Mouse (Mus musculus): ENCODE data around the gene Rnf220. TPM values are rescaled to one million over a fixed set of nuclear protein-coding genes. Genes with fewer than 3 reads are reported as not detected.
A peak's percentile ranks its signal among the peaks of the same experiment; 100 is the strongest.

Rnf220 gene
- polyA plus RNA-seq, 1 experiment, result 84.5 TPM

DNA sequence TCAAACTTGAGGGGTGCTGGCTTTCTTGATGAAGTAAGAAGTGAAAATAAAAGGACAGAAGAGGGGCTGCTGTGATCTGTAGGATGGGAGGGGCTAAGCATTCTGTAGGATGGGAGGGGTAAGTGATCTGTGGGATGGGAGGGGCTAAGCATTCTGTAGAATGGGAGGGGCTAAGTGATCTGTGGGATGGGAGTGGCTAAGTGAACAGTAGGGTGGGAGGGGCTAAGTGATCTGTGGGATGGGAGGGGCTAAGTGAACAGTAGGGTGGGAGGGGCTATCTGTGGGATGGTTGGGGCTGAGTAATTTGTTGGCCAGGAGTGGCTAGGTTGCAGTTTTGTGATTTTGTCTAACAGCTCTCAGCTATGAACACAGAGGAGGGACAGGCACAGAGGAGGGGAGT lies 157.1 kb downstream of the Rnf220 start:
- no peak for TF ChIP-seq CTCF (IDR thresholded peaks at IDR 0.05; ENCODE audit: low read depth, low read length)
- no peak for TF ChIP-seq POLR2A (IDR thresholded peaks at IDR 0.05; ENCODE audit: borderline replicate concordance, low read depth, low read length)
- no peak overlapping the region for H3K27ac ChIP-seq (ENCODE audit: insufficient read depth, low read depth, low read length)
- H3K4me1 ChIP-seq (ENCODE audit: control insufficient read depth, insufficient read depth, low read length), result no peaks in the 10 kb centered on the region
- no peak overlapping the region for H3K4me3 ChIP-seq (ENCODE audit: insufficient read depth, low read length)

DNA sequence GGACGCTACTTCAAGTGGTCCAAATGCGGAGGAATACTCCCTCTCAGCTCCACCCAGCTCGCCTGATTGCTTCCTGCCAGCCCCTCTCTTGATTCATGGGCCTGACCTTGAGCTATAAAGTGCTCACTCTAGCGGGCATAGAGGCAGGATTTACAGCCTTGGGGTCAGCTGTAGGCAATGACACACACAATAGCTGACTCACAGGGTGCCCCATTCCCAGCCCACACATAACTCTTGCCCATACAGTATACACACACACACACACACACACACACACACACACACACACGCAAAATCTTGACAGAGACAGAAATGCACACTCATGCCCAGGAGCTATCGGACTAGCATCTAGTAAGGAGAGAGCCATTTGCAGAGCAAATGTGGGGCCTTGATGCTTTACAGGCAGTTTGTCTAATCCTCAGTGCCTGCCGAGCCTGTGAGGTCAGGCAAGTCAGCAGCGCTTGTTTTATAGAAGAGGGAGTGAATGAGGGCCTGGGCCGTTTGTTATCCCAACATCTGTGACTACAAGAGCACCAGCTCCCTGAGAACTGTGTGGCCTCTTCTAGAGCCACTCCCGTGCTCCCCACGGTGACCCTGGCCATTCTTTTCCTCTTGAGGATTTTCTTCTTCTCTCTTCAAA lies 165.9 kb downstream of the Rnf220 start:
- no peak for TF ChIP-seq CTCF (IDR thresholded peaks at IDR 0.05; ENCODE audit: low read depth, low read length)
- TF ChIP-seq POLR2A (IDR thresholded peaks at IDR 0.05; ENCODE audit: borderline replicate concordance, low read depth, low read length), result no peak
- Histone ChIP-seq H3K4me1 (ENCODE audit: control insufficient read depth, insufficient read depth, low read length) (no peaks in the 10 kb centered on the region), H3K27ac (ENCODE audit: insufficient read depth, low read depth, low read length) (no peak overlapping the region), H3K4me3 (ENCODE audit: insufficient read depth, low read length) (no peak overlapping the region)

- TF ChIP-seq POLR2A (IDR thresholded peaks at IDR 0.05; ENCODE audit: borderline replicate concordance, low read depth, low read length), result no peak
- no peak for TF ChIP-seq CTCF (IDR thresholded peaks at IDR 0.05; ENCODE audit: low read depth, low read length)
- Histone ChIP-seq H3K27ac (ENCODE audit: insufficient read depth, low read depth, low read length) (no peak overlapping the region), H3K4me3 (ENCODE audit: insufficient read depth, low read length) (no peak overlapping the region), H3K4me1 (ENCODE audit: control insufficient read depth, insufficient read depth, low read length) (no peaks in the 10 kb centered on the region)
Measured at GRCm38 (mm10) chr4:117330132-117330531, 166.7 kb downstream of the Rnf220 start.

- H3K4me1 ChIP-seq (ENCODE audit: control insufficient read depth, insufficient read depth, low read length), result no peaks in the 10 kb centered on the region
- H3K27ac ChIP-seq (ENCODE audit: insufficient read depth, low read depth, low read length), result no peak overlapping the region
- no peak overlapping the region for H3K4me3 ChIP-seq (ENCODE audit: insufficient read depth, low read length)
- TF ChIP-seq POLR2A (IDR thresholded peaks at IDR 0.05; ENCODE audit: borderline replicate concordance, low read depth, low read length), result no peak
- no peak for TF ChIP-seq CTCF (IDR thresholded peaks at IDR 0.05; ENCODE audit: low read depth, low read length)
Measured at GRCm38 (mm10) chr4:117326915-117327314, 169.9 kb downstream of the Rnf220 start.

- Histone ChIP-seq H3K27ac (ENCODE audit: insufficient read depth, low read depth, low read length) (no peak overlapping the region), H3K4me1 (ENCODE audit: control insufficient read depth, insufficient read depth, low read length) (no peaks in the 10 kb centered on the region), H3K4me3 (ENCODE audit: insufficient read depth, low read length) (no peak overlapping the region)
- TF ChIP-seq CTCF (IDR thresholded peaks at IDR 0.05; ENCODE audit: low read depth, low read length), result no peak
- no peak for TF ChIP-seq POLR2A (IDR thresholded peaks at IDR 0.05; ENCODE audit: borderline replicate concordance, low read depth, low read length)
Measured at GRCm38 (mm10) chr4:117325076-117325475, 171.8 kb downstream of the Rnf220 start.

DNA sequence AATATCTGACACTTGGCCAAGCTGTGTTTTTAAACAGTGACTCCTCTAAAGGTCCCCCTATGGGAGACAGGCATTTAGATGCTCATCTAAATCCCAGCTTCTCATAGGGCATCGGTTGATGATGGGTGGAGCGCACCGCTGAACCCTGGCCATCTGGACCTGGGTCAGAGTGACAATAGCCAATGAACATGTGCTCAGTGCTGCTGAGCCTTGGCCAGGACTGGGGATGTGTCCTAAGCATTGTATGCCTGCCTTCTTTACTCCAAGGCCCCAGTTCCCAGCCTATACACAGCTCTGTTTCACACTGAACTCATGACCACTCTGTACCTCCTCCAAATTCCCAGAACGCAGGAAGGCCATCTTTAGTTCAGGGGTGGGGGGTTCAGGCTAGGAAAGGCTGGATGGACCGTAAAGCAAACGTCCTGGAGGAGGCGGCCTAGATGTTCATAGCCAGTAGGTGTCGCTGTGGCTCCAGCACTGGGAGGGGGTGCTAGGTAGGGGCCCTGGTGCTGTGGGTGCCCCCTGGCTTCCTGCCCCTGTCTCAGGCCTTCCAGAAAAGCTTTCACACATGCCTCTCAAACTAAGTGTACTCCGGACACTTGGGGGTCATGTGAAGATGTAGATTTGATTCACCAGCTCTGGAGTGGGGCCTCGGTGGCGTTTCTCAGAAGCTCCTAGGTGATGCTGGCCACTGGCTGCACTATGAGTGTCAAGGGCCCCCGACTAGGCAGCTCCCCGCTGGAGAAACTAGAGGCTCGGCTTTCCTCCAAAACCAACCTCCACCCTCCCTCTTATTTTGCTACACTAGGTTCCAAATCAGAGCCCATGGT lies 173.1 kb downstream of the Rnf220 start:
- no peak overlapping the region for H3K27ac ChIP-seq (ENCODE audit: insufficient read depth, low read depth, low read length)
- TF ChIP-seq POLR2A (IDR thresholded peaks at IDR 0.05; ENCODE audit: borderline replicate concordance, low read depth, low read length) (no peak), CTCF (IDR thresholded peaks at IDR 0.05; ENCODE audit: low read depth, low read length) (peak; percentile 58)
- no peaks in the 10 kb centered on the region for H3K4me1 ChIP-seq (ENCODE audit: control insufficient read depth, insufficient read depth, low read length)
- H3K4me3 ChIP-seq (ENCODE audit: insufficient read depth, low read length), result no peak overlapping the region

GRCm38 (mm10) chr4:117321011-117321410 lies 175.8 kb downstream of the Rnf220 start:
- H3K4me3 ChIP-seq (ENCODE audit: insufficient read depth, low read length), result no peak overlapping the region
- TF ChIP-seq POLR2A (IDR thresholded peaks at IDR 0.05; ENCODE audit: borderline replicate concordance, low read depth, low read length), result no peak
- no peak for TF ChIP-seq CTCF (IDR thresholded peaks at IDR 0.05; ENCODE audit: low read depth, low read length)
- no peaks in the 10 kb centered on the region for H3K4me1 ChIP-seq (ENCODE audit: control insufficient read depth, insufficient read depth, low read length)
- no peak overlapping the region for H3K27ac ChIP-seq (ENCODE audit: insufficient read depth, low read depth, low read length)

- Histone ChIP-seq H3K4me1 (ENCODE audit: control insufficient read depth, insufficient read depth, low read length) (no peaks in the 10 kb centered on the region), H3K4me3 (ENCODE audit: insufficient read depth, low read length) (no peak overlapping the region), H3K27ac (ENCODE audit: insufficient read depth, low read depth, low read length) (no peak overlapping the region)
- TF ChIP-seq POLR2A (IDR thresholded peaks at IDR 0.05; ENCODE audit: borderline replicate concordance, low read depth, low read length), result no peak
- no peak for TF ChIP-seq CTCF (IDR thresholded peaks at IDR 0.05; ENCODE audit: low read depth, low read length)
Measured at GRCm38 (mm10) chr4:117318508-117318907, 178.3 kb downstream of the Rnf220 start.

- H3K4me3 ChIP-seq (ENCODE audit: insufficient read depth, low read length), result no peak overlapping the region
- no peaks in the 10 kb centered on the region for H3K4me1 ChIP-seq (ENCODE audit: control insufficient read depth, insufficient read depth, low read length)
- H3K27ac ChIP-seq (ENCODE audit: insufficient read depth, low read depth, low read length), result no peak overlapping the region
- no peak for TF ChIP-seq POLR2A (IDR thresholded peaks at IDR 0.05; ENCODE audit: borderline replicate concordance, low read depth, low read length)
- no peak for TF ChIP-seq CTCF (IDR thresholded peaks at IDR 0.05; ENCODE audit: low read depth, low read length)
Measured at GRCm38 (mm10) chr4:117317701-117318190, 179.1 kb downstream of the Rnf220 start.

- no peak overlapping the region for H3K27ac ChIP-seq (ENCODE audit: insufficient read depth, low read depth, low read length)
- TF ChIP-seq POLR2A (IDR thresholded peaks at IDR 0.05; ENCODE audit: borderline replicate concordance, low read depth, low read length) (no peak), CTCF (IDR thresholded peaks at IDR 0.05; ENCODE audit: low read depth, low read length) (no peak)
- no peaks in the 10 kb centered on the region for H3K4me1 ChIP-seq (ENCODE audit: control insufficient read depth, insufficient read depth, low read length)
- no peak overlapping the region for H3K4me3 ChIP-seq (ENCODE audit: insufficient read depth, low read length)
Measured at GRCm38 (mm10) chr4:117316800-117317199, 180.1 kb downstream of the Rnf220 start.
